Mouse (Mus musculus): ENCODE results near the gene Olfr597.
"Not testable (repeated sequence)": the region's sequence is repeated elsewhere in the genome, so short reads cannot be mapped to it uniquely, and the experiment has no call there.

The Olfr597 gene

DNA sequence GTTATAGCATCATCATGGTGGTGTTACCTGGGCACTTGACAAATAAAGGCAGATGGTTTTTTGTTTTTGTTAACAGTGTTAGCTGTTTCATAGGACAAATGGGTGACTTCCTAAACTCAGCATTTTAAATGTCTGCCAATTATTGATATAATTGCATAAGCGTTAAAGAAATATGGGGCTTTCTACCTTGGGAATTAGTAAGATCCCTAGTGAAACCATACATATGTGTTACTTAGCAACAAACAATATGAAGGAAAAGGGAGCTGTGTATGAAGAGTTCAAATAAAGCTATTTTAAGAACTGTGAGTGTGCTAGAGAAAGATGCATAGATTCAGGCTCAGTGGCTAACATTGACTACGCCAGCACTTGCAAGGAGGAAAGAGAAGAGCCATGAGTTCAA is at the start of gene Olfr597:
TSS of gene Olfr597 (plus strand) at position 301 of the 400 bp plus-strand sequence.
- not testable (repeated sequence) for DNase-seq

GRCm38 (mm10) chr7:103305348-103305747 is 10.8 kb upstream of the Olfr597 start, which contains the start of gene Olfr596:
TSS of gene Olfr596 (plus strand) at chr7:103305648.
- DNase-seq = not testable (repeated sequence)

DNA sequence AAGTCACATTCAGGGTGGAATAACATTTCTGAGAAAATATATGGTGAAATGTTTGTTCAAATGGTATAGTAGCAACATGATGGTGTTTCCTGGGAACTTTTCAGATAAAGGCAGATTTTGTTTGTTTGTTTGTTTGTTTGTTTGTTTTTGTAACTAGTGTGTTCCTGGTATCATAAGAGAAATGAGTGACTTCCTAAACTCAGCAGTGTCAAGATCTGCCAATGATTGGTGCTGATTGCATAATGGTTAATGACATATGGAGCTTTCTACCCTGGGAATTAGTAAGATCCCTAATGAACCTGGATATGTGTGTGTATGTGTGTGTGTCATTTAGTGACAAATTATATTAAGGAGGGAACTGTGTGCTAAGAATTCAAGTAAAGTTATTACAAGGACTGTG is 7.2 kb downstream of the Olfr597 start, which contains the start of gene Olfr598:
TSS of gene Olfr598 (plus strand) at position 301 of the 400 bp plus-strand sequence.
- no peak for DNase-seq

GRCm38 (mm10) chr7:103335617-103336016 is 19.5 kb downstream of the Olfr597 start, which contains the start of gene Olfr599:
TSS of gene Olfr599 (plus strand) at chr7:103335917.
- no peak for DNase-seq

DNA sequence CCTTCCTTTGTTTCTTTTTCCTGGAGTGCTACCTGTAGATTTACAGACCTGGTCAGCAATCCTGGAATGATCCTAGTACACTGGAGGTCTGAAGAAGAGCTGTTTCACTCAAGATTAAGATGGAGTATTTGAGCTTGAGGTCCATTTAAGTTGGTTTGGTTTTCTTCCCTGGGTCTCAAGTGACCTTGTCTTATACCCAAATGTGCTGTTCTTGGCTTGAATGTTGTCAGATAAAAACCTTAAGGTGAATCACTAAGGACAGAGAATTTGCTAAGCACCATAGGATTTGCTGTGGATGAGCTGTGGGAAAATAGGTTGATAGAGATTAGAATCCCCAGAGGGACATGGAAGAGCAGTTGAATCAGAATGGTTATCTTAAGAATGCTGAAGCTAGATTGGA is 33.5 kb downstream of the Olfr597 start, which contains the start of gene Olfr600:
TSS of gene Olfr600 (minus strand) at position 101 of the 400 bp plus-strand sequence.
- DNase-seq = no peak

GRCm38 (mm10) chr7:103362555-103362954 is 46.4 kb downstream of the Olfr597 start, which contains the start of gene Olfr601:
TSS of gene Olfr601 (minus strand) at chr7:103362655.
- DNase-seq = no peak

Measured in liver (tissue).